Mouse (Mus musculus) forebrain, embryonic 13.5 days (tissue): ENCODE data around the gene Commd8. TPM values are rescaled to one million over a fixed set of nuclear protein-coding genes. Genes with fewer than 3 reads are reported as not detected.
"Not testable (repeated sequence)": the region's sequence is repeated elsewhere in the genome, so short reads cannot be mapped to it uniquely, and the experiment has no call there.

Experiments
- ATAC-seq: fragments of 200-750 bp; cut with Nextera tagmentation; 2 replicates; pipeline ENCODE4 v1.8.0; 2017
- H3K27ac ChIP-seq: fragments of 300-500 bp; sonication (generic); 2 replicates; pipeline ENCODE4 v1.5.1; 2015; ENCODE audit warnings: inconsistent platforms, mild to moderate bottlenecking, moderate library complexity
- H3K27me3 ChIP-seq: fragments of 300-500 bp; sonication (generic); 2 replicates; pipeline ENCODE4 v1.6.1; 2015; ENCODE audit warnings: mild to moderate bottlenecking, inconsistent platforms
- H3K36me3 ChIP-seq: fragments of 300-500 bp; sonication (generic); 2 replicates; pipeline ENCODE4 v1.6.1; 2015; ENCODE audit warnings: mild to moderate bottlenecking, inconsistent platforms; ENCODE audit not compliant: poor library complexity, severe bottlenecking
- H3K4me1 ChIP-seq: fragments of 300-500 bp; sonication (generic); 2 replicates; pipeline ENCODE4 v1.6.1; 2015; ENCODE audit warnings: inconsistent platforms
- H3K4me2 ChIP-seq: fragments of 300-500 bp; sonication (generic); 2 replicates; pipeline ENCODE4 v1.6.1; 2015; ENCODE audit warnings: inconsistent platforms, mild to moderate bottlenecking, moderate library complexity
- H3K4me3 ChIP-seq: fragments of 300-500 bp; sonication (generic); 2 replicates; pipeline ENCODE4 v1.5.1; 2015; ENCODE audit warnings: mild to moderate bottlenecking, inconsistent platforms
- H3K9ac ChIP-seq: fragments of 300-500 bp; sonication (generic); 2 replicates; pipeline ENCODE4 v1.6.1; 2015; ENCODE audit warnings: mild to moderate bottlenecking, inconsistent platforms
- H3K9me3 ChIP-seq: fragments of 300-500 bp; sonication (generic); replicated peaks from 2 replicates; pipeline ENCODE4 v1.6.1; 2016; ENCODE audit warnings: inconsistent platforms
- WGBS: fragments of 180-500 bp; shearing (Covaris S2); methylation state at CpG from one replicate; pipeline ENCODE4 v1.1.7; 2015; 5-methylcytosine and 5-hydroxymethylcytosine counted together
- polyA plus RNA-seq: library from polyadenylated mRNA; unstranded; fragments of >200 nt; fragmentation: Nextera tagmentation; extraction: Ambion mirVana; gene quantifications from 2 replicates; pipeline ENCODE4 v1.2.1, GENCODE M21; 2015

The Commd8 gene
- polyA plus RNA-seq, 1 experiment from 2014 or later, result 157 TPM

GRCm38 (mm10) chr5:72162855-72163254 lies 5.1 kb downstream of the Commd8 start:
- Histone ChIP-seq H3K9ac (no peak overlapping the region), H3K9me3 (no peaks in the 10 kb centered on the region), H3K4me3 (no peak overlapping the region), H3K4me2 (no peak overlapping the region), H3K4me1 (peaks cover 15% of the 10 kb centered on the region), H3K27ac (no peak overlapping the region), H3K36me3 (peaks cover 48% of the 10 kb centered on the region), H3K27me3 (no peaks in the 10 kb centered on the region)
- WGBS, result 89% methylated on average over 5 of the region's 5 CpGs
- no peak for ATAC-seq

GRCm38 (mm10) chr5:72160781-72161485 lies 7.1 kb downstream of the Commd8 start:
- H3K9me3 ChIP-seq, result no peaks in the 10 kb centered on the region
- WGBS, result 93% methylated on average over 11 of the region's 11 CpGs
- H3K4me3 ChIP-seq, result no peak overlapping the region
- no peak overlapping the region for H3K4me2 ChIP-seq
- peaks cover 66% of the 10 kb centered on the region for H3K36me3 ChIP-seq
- ATAC-seq, result no peak
- H3K9ac ChIP-seq, result no peak overlapping the region
- no peaks in the 10 kb centered on the region for H3K4me1 ChIP-seq
- no peaks in the 10 kb centered on the region for H3K27me3 ChIP-seq
- no peak overlapping the region for H3K27ac ChIP-seq

- Histone ChIP-seq H3K4me2 (no peak overlapping the region), H3K9me3 (no peaks in the 10 kb centered on the region), H3K36me3 (peaks cover 75% of the 10 kb centered on the region), H3K27ac (no peak overlapping the region), H3K9ac (no peak overlapping the region), H3K4me1 (no peaks in the 10 kb centered on the region), H3K4me3 (no peak overlapping the region), H3K27me3 (no peaks in the 10 kb centered on the region)
- no peak for ATAC-seq
- 89% methylated on average over 6 of the region's 6 CpGs for WGBS
Observed at GRCm38 (mm10) chr5:72159537-72159936, 8.5 kb downstream of the Commd8 start.

- no peak for ATAC-seq
- WGBS, result 94% methylated on average over 12 of the region's 12 CpGs
Observed at GRCm38 (mm10) chr5:72158667-72159066, 9.3 kb downstream of the Commd8 start.

GRCm38 (mm10) chr5:72156598-72156997 lies 11.4 kb downstream of the Commd8 start:
- Histone ChIP-seq H3K4me1 (no peaks in the 10 kb centered on the region), H3K4me3 (no peak overlapping the region), H3K9me3 (no peaks in the 10 kb centered on the region), H3K9ac (no peak overlapping the region), H3K36me3 (peaks cover 61% of the 10 kb centered on the region), H3K27ac (no peak overlapping the region), H3K27me3 (no peaks in the 10 kb centered on the region), H3K4me2 (no peak overlapping the region)
- 97% methylated on average over 5 of the region's 5 CpGs for WGBS
- ATAC-seq, result no peak

More at GRCm38 (mm10) chr5:72158667-72159066, 9.3 kb downstream of the Commd8 start:
- no peak overlapping the region for H3K9ac ChIP-seq
- H3K36me3 ChIP-seq, result peaks cover 74% of the 10 kb centered on the region
- H3K4me2 ChIP-seq, result no peak overlapping the region
- H3K27me3 ChIP-seq, result no peaks in the 10 kb centered on the region
- H3K9me3 ChIP-seq, result no peaks in the 10 kb centered on the region
- H3K4me1 ChIP-seq, result no peaks in the 10 kb centered on the region
- H3K27ac ChIP-seq, result no peak overlapping the region
- no peak overlapping the region for H3K4me3 ChIP-seq

GRCm38 (mm10) chr5:72155686-72156085 lies 12.3 kb downstream of the Commd8 start:
- H3K9me3 ChIP-seq, H3K9ac ChIP-seq, ATAC-seq, H3K4me3 ChIP-seq, H3K27ac ChIP-seq, H3K4me1 ChIP-seq, H3K27me3 ChIP-seq, H3K4me2 ChIP-seq: not testable (repeated sequence)
- peaks cover 53% of the 10 kb centered on the region for H3K36me3 ChIP-seq
- 77% methylated on average over 3 of the region's 3 CpGs for WGBS

- WGBS, result 90% methylated on average over 5 of the region's 5 CpGs
- no peak for ATAC-seq
Observed at GRCm38 (mm10) chr5:72150870-72151269, 17.1 kb downstream of the Commd8 start.

GRCm38 (mm10) chr5:72148679-72149078 lies 19.3 kb downstream of the Commd8 start:
- no peak overlapping the region for H3K27ac ChIP-seq
- no peak for ATAC-seq
- 50% methylated on average over 5 of the region's 5 CpGs for WGBS

More at GRCm38 (mm10) chr5:72150870-72151269, 17.1 kb downstream of the Commd8 start:
- peaks cover 11% of the 10 kb centered on the region; the same call in 1 of the 2 replicates for H3K4me1 ChIP-seq
- H3K9me3 ChIP-seq, result no peaks in the 10 kb centered on the region
- H3K27ac ChIP-seq, result no peak overlapping the region
- H3K27me3 ChIP-seq, result no peaks in the 10 kb centered on the region
- H3K9ac ChIP-seq, result no peak overlapping the region
- no peak overlapping the region for H3K4me2 ChIP-seq
- H3K36me3 ChIP-seq, result peaks cover 13% of the 10 kb centered on the region
- H3K4me3 ChIP-seq, result no peak overlapping the region

GRCm38 (mm10) chr5:72139619-72140018 lies 28.4 kb downstream of the Commd8 start:
- H3K9me3 ChIP-seq, result no peaks in the 10 kb centered on the region
- H3K4me3 ChIP-seq, result no peak overlapping the region
- no peak overlapping the region for H3K4me2 ChIP-seq
- H3K36me3 ChIP-seq, result no peaks in the 10 kb centered on the region
- WGBS, result 70% methylated on average over 1 of the region's 1 CpGs
- no peak overlapping the region for H3K9ac ChIP-seq
- no peak overlapping the region for H3K27ac ChIP-seq
- H3K27me3 ChIP-seq, result no peaks in the 10 kb centered on the region
- no peaks in the 10 kb centered on the region for H3K4me1 ChIP-seq
- no peak; the same call in 1 of the 2 replicates for ATAC-seq

More at GRCm38 (mm10) chr5:72148679-72149078, 19.3 kb downstream of the Commd8 start:
- H3K4me1 ChIP-seq, result peaks cover 11% of the 10 kb centered on the region; the same call in 1 of the 2 replicates
- H3K9ac ChIP-seq, result no peak overlapping the region
- H3K4me2 ChIP-seq, result no peak overlapping the region
- no peak overlapping the region for H3K4me3 ChIP-seq
- H3K9me3 ChIP-seq, result no peaks in the 10 kb centered on the region
- H3K36me3 ChIP-seq, result peaks cover 1% of the 10 kb centered on the region; the same call in 1 of the 2 replicates
- H3K27me3 ChIP-seq, result no peaks in the 10 kb centered on the region

GRCm38 (mm10) chr5:72138256-72138655 lies 29.7 kb downstream of the Commd8 start:
- 85% methylated on average over 7 of the region's 7 CpGs for WGBS
- H3K36me3 ChIP-seq, result no peaks in the 10 kb centered on the region

GRCm38 (mm10) chr5:72133906-72134305 lies 34.1 kb downstream of the Commd8 start:
- ATAC-seq, result no peak
- WGBS, result 62% methylated on average over 2 of the region's 2 CpGs

More at GRCm38 (mm10) chr5:72138256-72138655, 29.7 kb downstream of the Commd8 start:
- Histone ChIP-seq H3K4me1 (no peaks in the 10 kb centered on the region), H3K9me3 (no peaks in the 10 kb centered on the region), H3K9ac (no peak overlapping the region), H3K27me3 (no peaks in the 10 kb centered on the region), H3K27ac (no peak overlapping the region), H3K4me3 (no peak overlapping the region), H3K4me2 (no peak overlapping the region)
- ATAC-seq, result no peak

GRCm38 (mm10) chr5:72126681-72127080 lies 41.3 kb downstream of the Commd8 start:
- 93% methylated on average over 4 of the region's 4 CpGs for WGBS
- no peak overlapping the region for H3K27ac ChIP-seq
- H3K9me3 ChIP-seq, result no peaks in the 10 kb centered on the region
- no peak overlapping the region for H3K9ac ChIP-seq
- ATAC-seq, result no peak
- no peaks in the 10 kb centered on the region for H3K27me3 ChIP-seq
- no peak overlapping the region for H3K4me3 ChIP-seq
- no peak overlapping the region for H3K4me2 ChIP-seq
- H3K36me3 ChIP-seq, result no peaks in the 10 kb centered on the region
- no peaks in the 10 kb centered on the region for H3K4me1 ChIP-seq

More at GRCm38 (mm10) chr5:72133906-72134305, 34.1 kb downstream of the Commd8 start:
- H3K9ac ChIP-seq, result no peak overlapping the region
- H3K36me3 ChIP-seq, result no peaks in the 10 kb centered on the region
- H3K4me1 ChIP-seq, result no peaks in the 10 kb centered on the region
- no peak overlapping the region for H3K4me2 ChIP-seq
- H3K9me3 ChIP-seq, result no peaks in the 10 kb centered on the region
- no peak overlapping the region for H3K4me3 ChIP-seq
- H3K27ac ChIP-seq, result no peak overlapping the region
- H3K27me3 ChIP-seq, result no peaks in the 10 kb centered on the region
